Mouse (Mus musculus) inflammation-experienced regulatory T-cells, adult 6 months (primary cell): Measurements from ENCODE around the gene Fignl2. TPM values are rescaled to one million over a fixed set of nuclear protein-coding genes. Genes with fewer than 3 reads are reported as not detected.

Experiments used
- ATAC-seq: one replicate; pipeline ENCODE4 v1.8.0; 2017
- polyA plus RNA-seq, 3 experiments: library from polyadenylated mRNA; unstranded; fragments of 100-300 nt; shearing (Covaris generic); gene quantifications; one replicate each; pipeline ENCODE4 v1.2.1; 2017

Gene Fignl2
- polyA plus RNA-seq, 3 experiments from 2014 or later: not detected

- ATAC-seq: no peak
These were observed 11.3 kb downstream of the Fignl2 start for GRCm38 (mm10) chr15:101066920-101067696.

GRCm38 (mm10) chr15:101066364-101066847 is 12.0 kb downstream of the Fignl2 start:
- no peak for ATAC-seq

GRCm38 (mm10) chr15:101065069-101065468 is 13.3 kb downstream of the Fignl2 start:
- no peak for ATAC-seq

- no peak for ATAC-seq
These were observed 18.0 kb downstream of the Fignl2 start for GRCm38 (mm10) chr15:101060280-101060852.

- no peak for ATAC-seq
These were observed 18.6 kb downstream of the Fignl2 start for GRCm38 (mm10) chr15:101059570-101060279.

GRCm38 (mm10) chr15:101056225-101056624 is 22.1 kb downstream of the Fignl2 start:
- ATAC-seq: no peak

- ATAC-seq: no peak
These were observed 23.8 kb downstream of the Fignl2 start for GRCm38 (mm10) chr15:101054541-101054940.

- ATAC-seq: no peak
These were observed 24.4 kb downstream of the Fignl2 start for GRCm38 (mm10) chr15:101053832-101054459.

- ATAC-seq: no peak
These were observed 25.5 kb downstream of the Fignl2 start for GRCm38 (mm10) chr15:101052560-101053501.

- no peak for ATAC-seq
These were observed 26.5 kb downstream of the Fignl2 start for GRCm38 (mm10) chr15:101051869-101052268.

- ATAC-seq: no peak
These were observed 29.9 kb downstream of the Fignl2 start for GRCm38 (mm10) chr15:101048338-101048896.

- ATAC-seq: no peak
These were observed 31.2 kb downstream of the Fignl2 start, which contains the start of gene Gm47841 for GRCm38 (mm10) chr15:101047194-101047555. TSS of gene Gm47841 (minus strand) at chr15:101047397.

- ATAC-seq: no peak
These were observed 31.7 kb downstream of the Fignl2 start for GRCm38 (mm10) chr15:101046527-101047193.

GRCm38 (mm10) chr15:101046039-101046526 is 32.3 kb downstream of the Fignl2 start:
- ATAC-seq: no peak

- no peak for ATAC-seq
These were observed 33.8 kb downstream of the Fignl2 start for GRCm38 (mm10) chr15:101044531-101044930.

GRCm38 (mm10) chr15:101042613-101043012 is 35.8 kb downstream of the Fignl2 start:
- ATAC-seq: no peak

- ATAC-seq: no peak
These were observed 36.4 kb downstream of the Fignl2 start for GRCm38 (mm10) chr15:101041966-101042365.

GRCm38 (mm10) chr15:101039651-101040050 is 38.7 kb downstream of the Fignl2 start:
- ATAC-seq: no peak

- no peak for ATAC-seq
These were observed 49.4 kb downstream of the Fignl2 start for GRCm38 (mm10) chr15:101028960-101029359.

- no peak for ATAC-seq
These were observed 67.0 kb downstream of the Fignl2 start for GRCm38 (mm10) chr15:101011352-101011751.
